Mouse (Mus musculus): ENCODE data around the gene Fam189a1.

Gene Fam189a1

DNA sequence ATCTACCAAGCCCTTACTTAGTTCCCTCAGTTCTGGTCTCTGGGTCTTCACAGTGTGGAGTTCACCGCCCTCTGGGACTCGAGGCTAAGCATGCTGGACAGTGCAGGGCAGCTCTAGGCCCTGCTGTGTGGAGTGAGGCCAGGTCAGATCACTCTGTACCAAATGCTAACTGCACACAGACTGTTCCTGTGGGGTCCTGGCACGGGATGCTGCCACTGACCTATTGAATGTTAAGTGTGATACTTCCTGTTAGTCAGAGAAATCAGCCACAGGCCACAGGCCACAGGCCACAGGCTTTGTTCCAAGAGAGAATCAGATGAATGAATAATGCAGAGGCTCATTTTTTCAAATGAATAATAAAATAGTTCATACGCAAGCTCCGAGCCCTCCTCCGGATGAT is 112.1 kb downstream of the Fam189a1 start:
- in situ Hi-C loops (cut with MboI, MseI), result no loop called here

DNA sequence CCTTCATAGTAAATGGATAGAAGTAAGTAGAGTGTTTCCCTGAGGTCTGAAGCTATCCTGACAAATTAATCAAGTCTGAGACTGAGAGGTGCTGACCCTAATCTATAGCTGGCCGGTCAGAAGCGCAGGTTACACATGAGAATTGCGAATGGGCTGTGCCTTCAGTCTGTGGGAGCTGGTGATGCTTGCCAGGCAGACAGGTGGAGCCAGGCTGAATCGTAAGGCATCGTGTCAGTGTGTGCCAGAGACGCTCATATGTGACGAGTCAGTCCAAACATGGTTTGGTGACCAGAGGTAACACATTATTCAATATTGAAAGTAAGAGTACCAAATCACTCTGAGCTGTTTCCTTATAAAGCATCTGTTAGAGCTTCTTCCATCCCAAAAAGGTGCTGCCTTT is 115.3 kb downstream of the Fam189a1 start:
- in situ Hi-C loops (cut with MboI, MseI), result no loop called here

DNA sequence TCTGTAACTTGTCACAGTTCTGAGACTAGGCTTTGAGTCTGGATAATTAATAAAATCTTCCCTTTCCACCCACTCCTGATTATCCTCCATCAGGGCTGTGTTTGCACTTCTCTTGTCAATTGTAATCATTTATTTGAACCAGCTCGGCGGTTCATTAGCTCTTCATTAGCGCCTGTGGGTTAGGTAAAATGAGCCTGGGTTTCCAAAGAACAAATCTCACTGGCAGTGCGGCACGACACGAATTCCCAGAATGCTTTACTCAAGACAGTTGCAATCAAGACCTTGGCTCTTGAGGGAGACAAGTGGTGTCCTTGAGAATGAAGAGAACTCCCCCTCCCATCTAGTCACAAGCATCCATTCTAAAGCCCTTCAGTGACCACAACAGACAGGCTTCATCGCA is 124.6 kb downstream of the Fam189a1 start:
- in situ Hi-C loops (cut with MboI, MseI), result no loop called here

DNA sequence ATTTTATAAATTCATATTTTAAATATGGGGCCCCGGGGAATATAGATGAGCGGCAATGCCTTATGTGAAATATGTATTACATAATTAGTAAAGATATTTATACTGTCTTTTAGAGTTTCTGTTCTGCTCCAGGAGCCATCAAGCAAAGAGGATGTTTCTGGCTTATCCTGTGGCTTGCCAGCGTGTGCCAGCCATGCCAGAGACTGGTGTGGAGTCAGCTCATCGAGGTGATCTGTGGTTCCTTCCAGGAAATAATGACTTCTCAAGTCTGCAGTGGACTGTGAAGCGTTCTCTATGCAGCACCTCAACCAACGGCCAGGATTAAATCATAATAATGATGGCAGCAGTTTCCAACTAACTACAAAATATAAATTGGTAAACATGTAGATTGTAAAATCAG is 125.2 kb downstream of the Fam189a1 start:
- in situ Hi-C loops (cut with MboI, MseI), result no loop called here

DNA sequence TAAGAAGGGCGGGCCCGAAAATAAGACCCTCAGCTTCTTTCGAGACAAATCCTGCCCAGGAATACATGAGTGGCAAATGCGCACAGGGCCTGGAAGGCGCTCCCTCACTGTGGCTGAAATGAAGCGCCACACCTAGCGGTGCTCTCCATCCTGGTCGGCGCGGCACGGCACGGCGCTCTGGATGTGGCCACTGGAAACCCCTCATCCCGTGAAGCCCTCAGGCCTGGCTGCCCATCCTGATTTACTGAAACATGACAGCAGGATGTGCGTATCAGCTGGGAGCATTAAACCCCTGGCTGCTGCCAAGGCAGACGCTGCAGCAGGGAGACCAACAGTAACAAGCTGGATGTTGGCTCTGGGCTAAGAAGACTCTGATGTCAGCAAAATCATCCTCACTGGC is 126.4 kb downstream of the Fam189a1 start:
- in situ Hi-C loops (cut with MboI, MseI), result no loop called here

DNA sequence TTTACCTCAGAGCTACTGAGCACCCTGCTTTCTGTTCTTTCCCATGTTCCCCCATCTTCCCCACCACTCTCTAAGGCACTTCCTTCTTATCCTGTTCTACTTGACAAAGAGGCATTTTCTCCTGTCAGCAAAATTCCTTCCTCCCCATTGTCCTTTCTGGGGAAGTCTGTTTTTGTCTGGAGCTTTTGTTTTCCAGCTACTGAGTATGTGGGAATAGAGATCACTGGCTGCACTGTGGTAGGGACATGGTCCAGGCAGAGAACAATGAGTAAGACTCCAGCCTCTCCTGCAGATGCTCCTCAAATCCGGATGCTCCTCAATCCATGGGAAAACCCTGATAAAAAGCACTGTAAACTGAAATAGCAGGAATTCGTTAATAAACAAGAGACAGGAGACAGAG is 135.1 kb downstream of the Fam189a1 start:
- in situ Hi-C loops (cut with MboI, MseI), result no loop called here

DNA sequence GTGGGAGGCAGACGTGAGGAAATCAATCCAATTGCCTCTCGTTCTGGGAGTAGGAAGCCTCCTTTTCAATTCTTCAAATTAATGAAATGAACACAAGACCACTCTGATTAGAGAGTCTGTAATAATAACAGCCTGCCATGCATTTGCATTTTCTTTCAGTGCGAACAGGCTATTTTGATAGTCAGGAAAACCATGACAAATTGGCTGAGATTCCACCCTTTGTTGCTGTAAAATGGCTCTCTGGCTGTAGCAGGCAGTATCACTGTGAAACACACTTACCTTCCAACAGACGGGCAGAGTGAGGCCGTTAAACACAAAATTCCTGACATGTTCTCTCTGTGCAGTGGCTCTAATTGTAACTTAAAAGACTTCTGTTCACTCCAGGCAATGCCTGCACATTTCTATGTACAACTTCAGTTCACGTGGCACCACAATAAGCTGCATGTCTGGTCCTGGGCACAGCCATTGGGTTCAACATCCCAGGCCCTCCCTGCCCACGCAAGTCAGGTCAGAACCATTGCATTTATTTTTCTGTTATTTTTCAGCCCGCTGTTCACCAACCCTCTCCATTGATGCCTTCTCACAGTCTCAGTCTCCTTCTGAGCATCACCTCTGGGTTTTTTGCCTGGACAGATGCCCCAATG is 138.2 kb downstream of the Fam189a1 start:
- in situ Hi-C loops (cut with MboI, MseI), result no loop called here

DNA sequence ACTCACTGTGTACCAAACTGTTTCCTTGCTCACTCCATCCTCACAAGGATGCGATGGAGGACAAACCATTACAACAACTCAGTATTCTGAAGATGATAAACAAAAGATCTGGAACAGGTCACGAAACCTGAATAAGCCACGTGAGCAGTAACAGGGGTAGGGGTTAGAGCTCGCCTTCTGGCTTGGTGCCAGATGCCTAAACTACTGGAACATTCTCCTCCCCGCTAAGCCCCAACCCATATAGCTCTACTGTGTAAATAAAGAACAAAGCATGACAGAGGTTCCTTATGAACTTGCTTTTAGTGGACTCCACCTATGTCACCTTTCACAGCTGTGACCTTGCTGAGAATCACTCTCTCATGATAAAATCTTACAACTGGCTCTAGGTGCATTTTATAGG is 139.0 kb downstream of the Fam189a1 start:
- in situ Hi-C loops (cut with MboI, MseI), result no loop called here

DNA sequence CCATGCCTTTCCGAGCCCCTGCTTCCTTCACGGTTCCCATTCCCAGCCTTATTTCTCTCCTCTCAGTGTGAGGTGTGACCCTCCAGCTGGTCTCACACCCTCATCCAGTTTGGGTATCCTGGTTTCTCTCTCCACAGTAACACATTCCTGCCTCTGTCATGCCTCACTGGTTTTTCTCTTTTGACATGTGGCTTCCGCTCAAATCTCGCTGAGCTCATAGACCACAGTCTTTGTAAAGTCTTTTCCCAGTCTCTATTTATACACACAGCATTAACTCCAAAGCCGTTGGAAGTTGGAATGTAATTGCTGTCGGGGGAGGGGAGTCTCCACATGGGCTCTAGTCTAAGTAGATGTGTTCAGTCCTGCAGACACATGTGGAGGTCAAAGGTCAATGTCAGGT is 145.2 kb downstream of the Fam189a1 start:
- in situ Hi-C loops (cut with MboI, MseI), result no loop called here

DNA sequence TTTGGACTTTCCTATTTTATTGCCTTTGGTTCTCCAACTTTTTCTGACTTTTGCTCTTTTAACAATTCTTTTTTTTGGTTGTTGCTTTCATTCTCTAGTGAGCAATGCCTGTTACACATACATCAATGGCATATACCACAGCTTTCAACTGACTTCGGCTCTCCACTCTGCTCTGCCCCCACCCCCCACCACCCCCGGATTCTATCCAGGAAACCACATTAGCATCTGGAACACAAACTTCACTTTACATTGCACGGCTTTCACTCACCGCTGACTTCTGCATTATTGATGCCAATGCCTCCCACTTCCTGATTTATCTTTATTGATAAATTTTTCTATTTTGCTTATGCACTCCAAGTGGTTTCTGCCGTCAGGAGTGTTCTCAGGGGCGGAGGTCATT is 146.1 kb downstream of the Fam189a1 start:
- in situ Hi-C loops (cut with MboI, MseI), result no loop called here

DNA sequence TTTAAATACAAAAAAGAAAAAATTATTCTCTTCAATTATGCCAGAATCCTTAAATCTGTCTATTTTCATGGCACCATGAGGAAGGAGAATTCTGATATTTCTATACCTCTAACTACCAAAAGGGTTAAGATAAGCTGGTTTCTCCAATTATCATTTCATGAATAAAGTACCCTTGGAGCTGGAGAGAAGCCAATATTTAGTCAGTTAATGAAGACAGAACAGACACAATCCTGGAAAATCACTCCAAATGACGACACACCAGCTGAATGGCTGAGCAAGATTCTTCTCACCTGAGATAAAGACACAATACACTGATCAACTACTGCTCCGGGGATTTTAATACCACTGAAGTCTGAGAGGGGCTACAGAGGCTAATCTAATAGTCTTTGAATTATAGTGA is 150.6 kb downstream of the Fam189a1 start:
- in situ Hi-C loops (cut with MboI, MseI), result no loop called here

DNA sequence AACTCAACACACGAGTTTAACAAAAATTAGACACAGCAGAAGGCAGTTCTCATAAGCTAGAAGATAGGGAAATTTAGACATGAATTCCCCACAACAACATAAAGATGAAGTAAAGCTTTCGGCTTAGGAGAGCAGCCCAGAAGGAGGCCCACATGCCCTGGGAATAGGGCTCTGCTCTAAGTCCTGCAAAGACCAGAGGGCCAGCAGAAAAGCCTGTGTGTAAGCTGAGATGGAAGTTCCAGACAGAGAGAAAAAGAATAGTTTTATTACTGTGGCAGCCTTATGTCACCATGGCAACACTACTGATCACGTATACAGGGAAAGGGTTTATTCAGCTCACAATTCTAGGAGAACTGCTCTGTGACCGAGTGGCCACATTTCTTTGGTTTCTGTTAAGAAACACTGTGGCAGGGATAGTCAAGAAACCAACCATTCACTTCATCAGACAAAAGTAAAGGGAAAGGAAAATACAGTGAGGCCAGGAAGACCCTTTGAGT is 156.6 kb downstream of the Fam189a1 start:
- in situ Hi-C loops (cut with MboI, MseI), result no loop called here

DNA sequence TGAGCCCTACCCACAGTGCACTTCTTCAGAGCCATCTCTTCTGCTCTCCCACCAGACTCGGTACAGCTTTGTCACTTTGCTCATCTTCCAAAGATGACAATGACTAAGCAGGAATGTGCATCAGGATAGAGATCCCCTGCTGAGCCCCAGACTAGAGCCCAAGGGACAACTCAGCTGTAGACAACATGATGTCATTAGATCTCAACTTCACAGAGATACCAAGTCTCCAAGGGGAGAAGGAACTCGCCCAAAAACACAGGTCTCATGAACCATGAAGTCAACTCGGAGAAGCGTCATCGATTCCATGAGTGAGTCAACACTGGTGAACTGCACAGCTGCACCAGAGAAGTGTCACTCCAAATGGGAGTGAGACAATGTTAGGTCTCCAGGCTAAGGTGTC is 158.6 kb downstream of the Fam189a1 start:
- in situ Hi-C loops (cut with MboI, MseI), result no loop called here

DNA sequence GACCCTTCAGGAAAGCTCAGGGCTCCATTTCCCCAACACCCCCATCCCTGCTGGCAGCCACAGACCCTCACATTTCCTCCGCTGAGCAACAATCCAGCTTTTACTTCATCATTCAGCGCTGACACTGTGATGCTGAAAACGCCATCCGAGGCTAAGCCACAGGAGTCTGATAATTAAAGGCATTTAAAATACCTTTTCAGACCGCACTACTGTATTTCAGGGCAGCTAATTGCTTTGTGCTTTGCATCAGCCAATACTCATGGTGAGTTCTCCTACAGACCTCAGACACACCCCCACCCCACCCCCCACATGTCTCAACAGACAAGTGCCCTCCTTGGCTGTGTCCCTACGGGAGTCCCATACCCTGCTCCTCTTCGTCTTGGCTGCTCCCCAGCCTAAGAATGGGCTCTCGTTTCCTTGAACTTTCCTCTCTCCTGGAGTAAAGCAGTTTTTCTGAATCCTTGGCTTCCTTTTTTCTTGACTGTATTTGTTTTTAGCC is 160.4 kb downstream of the Fam189a1 start:
- in situ Hi-C loops (cut with MboI, MseI), result no loop called here

DNA sequence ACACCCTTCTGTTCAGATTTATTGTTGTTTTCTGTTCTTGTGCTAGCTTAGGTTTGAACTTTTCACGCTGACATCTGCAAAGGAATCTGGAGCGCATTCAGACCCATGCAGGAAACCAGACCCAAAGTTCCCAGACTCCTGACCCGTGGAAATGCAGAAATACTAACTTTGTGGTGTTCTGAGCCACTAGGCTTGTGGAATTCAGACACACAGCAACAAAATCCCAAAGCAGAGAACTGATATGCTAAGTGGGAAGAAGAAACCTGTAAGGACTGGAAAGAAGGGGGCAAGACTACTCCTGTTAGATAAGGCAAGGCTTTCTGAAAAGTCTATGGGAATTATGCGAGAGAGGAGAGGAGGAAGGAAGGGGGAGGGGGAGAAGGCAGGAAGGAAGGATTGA is 167.0 kb downstream of the Fam189a1 start:
- in situ Hi-C loops (cut with MboI, MseI), result no loop called here

DNA sequence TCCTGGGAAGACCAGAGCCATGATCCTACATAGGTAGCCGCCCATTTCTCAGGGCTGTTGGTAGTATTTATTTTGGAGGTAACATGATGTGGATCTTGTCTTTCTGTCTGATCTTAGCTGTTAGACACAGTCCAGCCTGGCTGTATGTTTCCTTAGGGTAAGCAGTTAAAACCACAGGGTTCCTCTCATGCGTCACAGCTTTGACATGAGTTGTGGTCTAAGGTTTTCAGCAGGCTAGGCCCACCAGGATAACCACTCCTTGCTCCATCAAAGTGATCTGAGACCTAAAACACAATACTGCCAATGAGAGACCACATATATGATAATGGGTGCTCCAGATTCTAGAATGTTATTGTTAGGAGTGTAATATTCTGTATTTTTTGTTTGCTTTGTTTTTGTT is 168.4 kb downstream of the Fam189a1 start:
- in situ Hi-C loops (cut with MboI, MseI), result no loop called here

DNA sequence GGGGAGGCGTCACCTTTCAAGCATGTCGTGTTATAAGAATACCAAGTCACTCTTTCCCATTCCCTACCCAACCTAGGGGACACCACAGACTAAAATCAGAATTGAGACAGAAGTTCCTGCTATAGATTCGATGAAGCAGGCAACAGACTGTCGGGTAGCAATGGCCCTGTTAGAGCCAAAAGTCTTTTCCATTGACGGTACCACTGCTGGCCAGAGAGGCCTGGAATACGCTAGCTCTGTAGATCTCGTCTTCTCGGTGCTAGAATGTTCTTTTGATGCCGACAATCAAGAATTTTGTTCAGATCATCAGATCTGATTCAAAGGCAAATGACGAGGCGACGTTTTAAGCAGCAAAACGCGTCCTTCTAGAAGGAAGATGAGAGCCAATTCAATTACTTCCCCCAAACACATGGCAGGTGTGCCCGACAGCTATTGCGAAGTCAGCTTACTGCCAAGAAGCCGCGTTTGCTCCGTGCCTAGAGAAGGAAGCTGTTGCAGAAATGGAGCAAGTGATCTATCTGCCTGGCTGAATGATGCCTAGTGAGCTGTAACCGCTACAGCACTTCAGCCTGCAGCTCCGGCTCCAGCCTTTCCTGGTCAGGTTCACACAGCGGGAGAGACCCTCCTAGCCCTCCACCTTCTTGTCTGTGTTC is 171.8 kb downstream of the Fam189a1 start:
- in situ Hi-C loops (cut with MboI, MseI), result no loop called here

DNA sequence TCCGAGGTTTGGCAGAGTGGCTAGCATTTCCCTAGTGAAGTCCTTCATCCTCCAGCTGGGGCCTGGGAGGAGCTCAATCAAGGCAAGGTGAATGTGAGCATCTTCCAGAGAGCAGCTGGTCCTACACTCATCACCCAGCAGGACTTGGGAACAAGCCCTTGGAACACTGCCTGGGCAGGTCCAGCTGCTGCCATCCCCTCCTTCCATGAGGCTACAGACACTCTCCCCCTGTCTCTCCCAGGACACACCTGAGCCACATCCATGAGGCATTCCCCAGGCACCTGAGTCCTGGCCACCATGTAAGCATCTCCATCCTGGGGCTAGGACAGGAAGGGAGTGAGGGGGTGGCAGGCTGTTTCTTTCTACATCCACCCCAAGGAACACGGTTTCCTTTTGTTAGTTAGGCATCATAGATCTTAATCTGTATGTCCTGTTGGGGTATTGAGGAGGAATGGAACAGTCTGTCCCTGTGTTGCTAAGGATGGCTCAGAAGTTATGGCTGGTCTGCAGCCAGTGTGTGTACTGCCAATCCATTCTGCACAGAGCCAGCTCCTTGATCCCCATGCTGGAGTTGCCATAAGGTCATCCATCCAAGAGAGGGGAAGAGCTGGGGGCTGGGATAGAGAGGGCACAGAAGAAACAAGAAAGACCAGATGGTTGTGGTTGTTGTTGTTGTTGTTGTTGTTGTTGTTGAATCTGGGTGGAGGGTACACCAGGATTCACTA is 174.7 kb downstream of the Fam189a1 start:
- in situ Hi-C loops (cut with MboI, MseI), result no loop called here

DNA sequence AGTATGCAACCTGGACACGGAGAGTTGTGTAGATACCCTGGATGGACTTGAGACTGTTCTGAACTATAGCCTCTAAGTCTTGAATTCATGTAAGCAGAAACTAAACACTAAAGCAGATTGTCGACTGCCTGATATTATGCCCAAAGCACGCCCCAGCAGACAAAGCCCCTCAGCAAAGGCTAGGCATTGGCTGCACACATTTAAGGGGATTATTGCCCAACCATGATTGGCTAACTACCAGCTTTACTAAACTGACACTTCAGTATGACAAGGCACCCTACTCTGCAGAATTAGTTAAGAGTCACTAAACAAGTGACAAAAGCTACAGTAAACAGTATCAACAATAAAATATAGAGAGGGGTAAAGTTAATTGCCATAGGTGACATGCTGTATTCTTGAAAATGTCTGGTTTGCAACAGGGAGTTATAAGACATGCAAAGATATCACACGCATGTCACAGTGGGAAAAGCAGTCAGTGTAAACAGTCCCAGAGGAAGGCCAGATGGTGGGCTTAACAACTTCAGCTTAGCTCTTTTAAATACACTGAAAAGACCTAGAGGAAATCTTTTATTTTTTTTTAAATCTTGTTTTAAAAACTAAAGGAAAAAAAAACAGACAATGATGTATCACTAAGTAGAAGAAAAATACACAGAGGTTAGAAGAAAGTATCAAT is 182.6 kb downstream of the Fam189a1 start:
- in situ Hi-C loops (cut with MboI, MseI), result no loop called here

DNA sequence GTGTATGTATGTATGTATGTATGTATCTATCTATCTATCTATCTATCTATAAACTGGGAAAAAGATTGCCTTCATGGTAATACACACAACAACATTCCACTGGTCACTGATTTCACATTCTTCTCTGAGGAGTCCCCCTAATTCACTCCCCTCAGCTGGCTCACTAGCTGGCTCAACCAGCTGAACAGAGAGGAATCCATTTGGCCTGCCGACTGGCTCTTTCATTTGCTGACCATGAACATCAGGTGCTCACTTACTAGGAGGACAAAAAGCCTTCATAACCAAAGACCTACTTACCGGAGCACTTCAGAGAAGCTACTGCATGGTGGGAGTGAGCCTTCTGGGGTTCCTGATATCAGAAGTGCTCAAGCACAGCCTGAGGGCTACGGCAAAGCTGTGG is 194.2 kb downstream of the Fam189a1 start:
- in situ Hi-C loops (cut with MboI, MseI), result no loop called here

DNA sequence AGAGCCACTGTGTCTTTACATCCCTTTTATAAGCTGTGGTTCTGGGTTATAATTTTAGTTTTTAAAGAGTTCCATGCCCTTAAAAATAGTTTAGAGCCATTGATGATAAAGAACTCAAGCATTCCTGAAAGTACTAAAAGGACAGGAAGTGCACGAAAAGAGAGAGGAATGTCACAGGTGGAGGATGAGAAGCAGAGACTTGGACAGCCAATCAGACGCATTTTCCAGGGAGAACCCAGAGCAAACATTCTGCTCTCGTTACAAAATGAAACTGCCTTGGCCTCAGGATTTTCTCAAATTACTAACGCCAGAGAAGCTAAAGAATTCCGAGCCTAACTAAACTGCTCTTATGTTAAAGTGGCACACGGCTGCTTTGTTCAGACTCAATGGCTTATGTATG is 197.3 kb downstream of the Fam189a1 start:
- in situ Hi-C loops (cut with MboI, MseI), result no loop called here

DNA sequence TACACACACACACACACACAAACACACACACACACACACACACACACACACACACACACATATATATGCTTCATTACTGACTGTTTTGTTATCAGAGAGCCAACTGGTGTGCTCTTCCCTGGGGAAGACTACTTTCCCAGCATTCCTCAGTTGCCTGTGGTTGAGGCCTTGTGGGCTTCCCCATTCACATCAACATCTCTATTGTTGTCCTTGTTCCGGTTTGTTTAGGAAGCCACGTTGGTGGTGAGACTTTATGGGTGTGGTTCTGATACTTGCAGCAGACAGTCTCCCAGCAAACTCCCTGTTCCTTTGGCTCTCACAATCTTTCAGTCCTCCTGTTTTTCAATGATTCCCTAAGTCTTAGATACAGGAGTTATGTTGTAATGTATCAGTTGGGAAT is 204.2 kb downstream of the Fam189a1 start:
- in situ Hi-C loops (cut with MboI, MseI), result no loop called here
